Mouse (Mus musculus): ENCODE measurements around the gene Macf1.

DNA sequence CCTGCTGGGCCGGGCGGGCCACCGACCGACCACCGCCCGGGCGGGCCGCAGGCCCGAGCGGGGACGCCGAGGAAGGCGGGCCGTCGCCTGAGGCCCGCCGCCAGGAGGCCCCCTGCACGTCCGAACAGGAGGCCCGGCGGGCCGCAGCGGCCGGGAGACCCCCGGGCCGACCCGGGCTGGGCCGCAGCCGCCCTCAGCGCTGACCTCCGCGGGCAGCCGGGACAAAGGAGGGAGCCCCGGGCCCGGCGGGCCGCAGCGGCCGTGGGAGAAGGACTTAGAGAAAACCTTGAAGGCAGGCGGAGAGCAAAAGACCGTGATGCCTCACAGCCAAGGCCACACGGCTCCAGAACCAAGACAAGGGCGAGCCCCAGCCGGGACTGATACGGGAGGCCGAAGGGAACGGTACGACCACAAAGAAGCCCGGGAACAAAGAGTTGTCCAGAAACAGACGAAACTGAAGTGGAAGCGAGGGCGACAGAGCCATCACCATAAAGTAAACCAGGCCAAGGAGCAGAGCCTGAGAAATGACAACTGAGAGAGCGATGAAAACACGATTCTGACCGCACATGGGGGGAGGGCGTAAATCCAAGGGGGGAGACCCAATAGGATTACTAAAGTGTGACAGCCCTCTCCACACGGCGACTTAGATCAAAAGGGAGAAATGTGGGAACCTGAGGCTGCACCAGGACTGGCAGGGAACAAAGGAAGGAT lies 19.1 kb downstream of the Macf1 start:
- TF ChIP-seq CTCF (IDR thresholded peaks at IDR 0.05; ENCODE audit: extremely low read depth, insufficient read depth, insufficient read length, insufficient replicate concordance) (no peak), POLR2A (IDR thresholded peaks at IDR 0.05; ENCODE audit: low read depth, low read length) (no peak)
